Mouse (Mus musculus): ENCODE data around the gene Isoc2a. TPM values are rescaled to one million over a fixed set of nuclear protein-coding genes. Genes with fewer than 3 reads are reported as not detected.

Gene Isoc2a
- total and polyA plus RNA-seq, 2 experiments from 2014 or later = 1.4 to 15.2 TPM

DNA sequence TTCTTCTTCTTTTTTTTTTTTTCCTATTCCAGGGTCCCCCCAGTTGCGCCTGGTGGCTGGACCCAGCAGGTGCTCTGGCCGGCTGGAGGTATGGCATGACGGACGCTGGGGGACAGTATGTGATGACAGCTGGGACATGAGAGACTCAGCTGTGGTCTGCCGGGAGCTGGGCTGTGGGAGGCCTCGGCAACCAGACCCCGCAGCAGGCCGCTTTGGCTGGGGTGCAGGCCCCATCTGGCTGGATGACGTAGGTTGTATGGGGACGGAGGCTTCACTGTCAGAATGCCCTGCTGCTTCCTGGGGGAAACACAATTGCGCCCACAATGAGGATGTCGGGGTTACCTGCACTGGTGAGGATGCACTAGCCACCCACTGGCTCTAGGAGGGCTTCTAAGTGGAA is 56.1 kb downstream of the Isoc2a start:
- Histone ChIP-seq H3K4me1 (ENCODE audit: control insufficient read depth, insufficient read depth) (no peaks in the 10 kb centered on the region), H3K4me3 (ENCODE audit: low read depth, low read length) (no peak overlapping the region)
- WGBS = 53% methylated on average over 12 of the region's 12 CpGs

DNA sequence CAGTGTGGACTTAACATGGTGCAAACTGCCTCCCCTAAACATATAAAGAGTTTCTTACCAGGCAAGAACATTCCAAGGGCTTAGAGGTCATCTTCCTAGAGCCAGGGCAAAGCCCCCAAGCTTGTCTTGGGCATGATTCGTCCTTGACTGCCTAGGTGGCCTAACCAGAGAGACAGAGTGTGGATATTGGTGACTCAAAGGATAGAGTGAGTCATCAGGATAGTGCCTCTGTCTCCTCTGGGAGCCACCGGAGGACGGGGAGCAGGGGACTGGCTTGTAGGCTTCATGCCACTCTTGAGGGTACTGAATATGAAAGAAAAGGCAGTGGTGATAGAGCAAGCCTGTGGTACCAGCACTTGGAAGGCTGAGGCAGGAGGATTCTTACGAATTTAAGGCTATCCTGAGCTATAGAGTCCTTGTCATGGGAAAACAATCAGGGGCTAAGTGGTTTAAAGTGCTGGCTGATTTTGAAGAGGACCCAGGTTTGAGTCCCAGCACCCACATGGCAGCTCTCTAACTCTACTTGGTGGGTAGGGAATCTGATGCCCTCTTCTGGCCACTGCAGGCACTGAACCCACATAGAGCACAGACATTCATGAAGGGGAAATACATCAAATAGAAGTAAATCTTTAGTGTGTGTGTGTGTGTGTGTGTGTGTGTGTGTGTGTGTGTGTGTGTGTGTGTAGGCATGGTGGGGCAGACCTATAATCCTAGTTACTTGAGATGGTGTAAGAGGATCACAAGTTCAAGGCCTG is 57.4 kb downstream of the Isoc2a start:
- Histone ChIP-seq H3K36me3 (replicated peaks; ENCODE audit: control insufficient read depth, insufficient read depth, low read length) (no peaks in the 10 kb centered on the region; the same call in 1 of the 2 replicates), H3K9ac (replicated peaks; ENCODE audit: low read depth, low read length) (no peak overlapping the region), H3K9me3 (replicated peaks; ENCODE audit: control insufficient read depth, low read length) (no peaks in the 10 kb centered on the region), H3K4me3 (ENCODE audit: low read depth, low read length) (no peak overlapping the region), H3K4me2 (ENCODE audit: low read depth, low read length) (no peak overlapping the region), H3K27ac (ENCODE audit: low read depth) (no peak overlapping the region), H3K27me3 (ENCODE audit: control insufficient read depth, insufficient read depth, low read length) (no peaks in the 10 kb centered on the region), H3K4me1 (ENCODE audit: control insufficient read depth, insufficient read depth) (no peaks in the 10 kb centered on the region)
- no peak for ATAC-seq (ENCODE audit: insufficient read depth, low read depth)
- 71% methylated on average over 4 of the region's 4 CpGs for WGBS
- TF ChIP-seq EP300 (IDR thresholded peaks at IDR 0.05; ENCODE audit: low read depth) (no peak), CTCF (IDR thresholded peaks at IDR 0.05; ENCODE audit: low read depth) (no peak)
- no peak for DNase-seq (ENCODE audit: low spot score)

More for the DNA sequence above, 56.1 kb downstream of the Isoc2a start:
- no peaks in the 10 kb centered on the region for H3K9me3 ChIP-seq (replicated peaks; ENCODE audit: control insufficient read depth, low read length)
- DNase-seq (ENCODE audit: low spot score) (no peak), ATAC-seq (ENCODE audit: insufficient read depth, low read depth) (no peak)
- no peak overlapping the region for H3K9ac ChIP-seq (replicated peaks; ENCODE audit: low read depth, low read length)
- H3K36me3 ChIP-seq (replicated peaks; ENCODE audit: control insufficient read depth, insufficient read depth, low read length) = no peaks in the 10 kb centered on the region; the same call in 1 of the 2 replicates
- no peak overlapping the region for H3K27ac ChIP-seq (ENCODE audit: low read depth)
- H3K27me3 ChIP-seq (ENCODE audit: control insufficient read depth, insufficient read depth, low read length) = no peaks in the 10 kb centered on the region
- TF ChIP-seq CTCF (IDR thresholded peaks at IDR 0.05; ENCODE audit: low read depth) (no peak), EP300 (IDR thresholded peaks at IDR 0.05; ENCODE audit: low read depth) (no peak)
- no peak overlapping the region for H3K4me2 ChIP-seq (ENCODE audit: low read depth, low read length)

- DNase-seq (ENCODE audit: low spot score) (no peak), ATAC-seq (ENCODE audit: insufficient read depth, low read depth) (no peak)
- H3K9me3 ChIP-seq (replicated peaks; ENCODE audit: control insufficient read depth, low read length) = no peaks in the 10 kb centered on the region
- TF ChIP-seq CTCF (IDR thresholded peaks at IDR 0.05; ENCODE audit: low read depth) = no peak
- TF ChIP-seq EP300 (IDR thresholded peaks at IDR 0.05; ENCODE audit: low read depth) = no peak
- no peak overlapping the region for H3K4me2 ChIP-seq (ENCODE audit: low read depth, low read length)
- 49% methylated on average over 10 of the region's 10 CpGs for WGBS
- H3K36me3 ChIP-seq (replicated peaks; ENCODE audit: control insufficient read depth, insufficient read depth, low read length) = no peaks in the 10 kb centered on the region; the same call in 1 of the 2 replicates
- no peak overlapping the region for H3K4me3 ChIP-seq (ENCODE audit: low read depth, low read length)
- no peaks in the 10 kb centered on the region for H3K27me3 ChIP-seq (ENCODE audit: control insufficient read depth, insufficient read depth, low read length)
- H3K4me1 ChIP-seq (ENCODE audit: control insufficient read depth, insufficient read depth) = no peaks in the 10 kb centered on the region
- no peak overlapping the region for H3K27ac ChIP-seq (ENCODE audit: low read depth)
- H3K9ac ChIP-seq (replicated peaks; ENCODE audit: low read depth, low read length) = no peak overlapping the region
These were observed 59.9 kb downstream of the Isoc2a start for GRCm38 (mm10) chr7:4936832-4937231.

GRCm38 (mm10) chr7:4937392-4937791 is 60.4 kb downstream of the Isoc2a start:
- H3K9ac ChIP-seq (replicated peaks; ENCODE audit: low read depth, low read length) = no peak overlapping the region
- ATAC-seq (ENCODE audit: insufficient read depth, low read depth) = no peak
- H3K9me3 ChIP-seq (replicated peaks; ENCODE audit: control insufficient read depth, low read length) = no peaks in the 10 kb centered on the region
- H3K36me3 ChIP-seq (replicated peaks; ENCODE audit: control insufficient read depth, insufficient read depth, low read length) = no peaks in the 10 kb centered on the region; the same call in 1 of the 2 replicates
- no peaks in the 10 kb centered on the region for H3K27me3 ChIP-seq (ENCODE audit: control insufficient read depth, insufficient read depth, low read length)
- H3K4me1 ChIP-seq (ENCODE audit: control insufficient read depth, insufficient read depth) = no peaks in the 10 kb centered on the region
- H3K4me2 ChIP-seq (ENCODE audit: low read depth, low read length) = no peak overlapping the region
- WGBS = 66% methylated on average over 11 of the region's 11 CpGs
- no peak overlapping the region for H3K4me3 ChIP-seq (ENCODE audit: low read depth, low read length)
- no peak for TF ChIP-seq EP300 (IDR thresholded peaks at IDR 0.05; ENCODE audit: low read depth)
- no peak for TF ChIP-seq CTCF (IDR thresholded peaks at IDR 0.05; ENCODE audit: low read depth)
- no peak overlapping the region for H3K27ac ChIP-seq (ENCODE audit: low read depth)
- no peak for DNase-seq (ENCODE audit: low spot score)

DNA sequence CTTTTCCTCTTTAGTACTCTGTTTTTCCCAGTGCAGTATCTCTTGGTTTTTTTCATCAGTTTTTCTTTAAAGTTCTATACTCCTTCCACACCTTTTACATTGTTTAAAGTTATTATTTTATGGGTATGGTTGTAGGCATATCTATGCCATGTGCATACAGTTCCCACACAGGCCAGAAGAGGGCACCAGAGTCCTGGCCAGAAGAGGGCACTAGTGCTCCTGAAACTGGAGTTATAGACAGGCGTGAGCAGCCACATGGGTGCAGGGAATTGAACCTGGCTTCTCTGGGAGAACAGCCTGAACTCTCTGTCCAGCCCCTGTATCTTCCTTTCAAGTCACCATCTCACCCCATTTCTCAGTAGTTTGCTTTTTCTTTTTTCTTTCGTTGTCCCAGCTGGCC is 61.5 kb downstream of the Isoc2a start:
- Histone ChIP-seq H3K9me3 (replicated peaks; ENCODE audit: control insufficient read depth, low read length) (no peaks in the 10 kb centered on the region), H3K27me3 (ENCODE audit: control insufficient read depth, insufficient read depth, low read length) (no peaks in the 10 kb centered on the region), H3K36me3 (replicated peaks; ENCODE audit: control insufficient read depth, insufficient read depth, low read length) (no peaks in the 10 kb centered on the region; the same call in 1 of the 2 replicates), H3K4me1 (ENCODE audit: control insufficient read depth, insufficient read depth) (peaks cover 2% of the 10 kb centered on the region; the same call in 1 of the 2 replicates), H3K9ac (replicated peaks; ENCODE audit: low read depth, low read length) (no peak overlapping the region), H3K4me2 (ENCODE audit: low read depth, low read length) (no peak overlapping the region), H3K27ac (ENCODE audit: low read depth) (no peak overlapping the region), H3K4me3 (ENCODE audit: low read depth, low read length) (no peak overlapping the region)
- DNase-seq (ENCODE audit: low spot score) = peak; percentile 43
- peak; percentile 87 for TF ChIP-seq CTCF (IDR thresholded peaks at IDR 0.05; ENCODE audit: low read depth)
- TF ChIP-seq EP300 (IDR thresholded peaks at IDR 0.05; ENCODE audit: low read depth) = no peak
- no peak for ATAC-seq (ENCODE audit: insufficient read depth, low read depth)
- 41% methylated on average over 2 of the region's 2 CpGs for whole genome bisulfite sequencing
